Mouse (Mus musculus): ENCODE results near the gene Acot3.
"Not testable (repeated sequence)": the region's sequence is repeated elsewhere in the genome, so short reads cannot be mapped to it uniquely, and the experiment has no call there.

Acot3 gene

GRCm38 (mm10) chr12:84051937-84052474, at the start of gene Acot3:
Gene Acot3 (plus strand): TSS chr12:84052144.
- DNase-seq (ENCODE audit: low spot score in 2 of 2), result no peak

GRCm38 (mm10) chr12:84003866-84004265, 48.1 kb upstream of the Acot3 start:
- no peak for DNase-seq (ENCODE audit: low spot score in 2 of 2)

GRCm38 (mm10) chr12:84008251-84008650, 43.7 kb upstream of the Acot3 start:
- DNase-seq (ENCODE audit: low spot score in 2 of 2), result no peak

- DNase-seq (ENCODE audit: low spot score in 2 of 2), result no peak
These were observed 43.2 kb upstream of the Acot3 start for GRCm38 (mm10) chr12:84008729-84009128.

GRCm38 (mm10) chr12:84009171-84009965, 42.6 kb upstream of the Acot3 start, which contains the start of gene Acot1:
Gene Acot1 (plus strand): TSS chr12:84009490.
- peak; percentile 30 to 55 for DNase-seq (ENCODE audit: low spot score in 2 of 2)

- DNase-seq (ENCODE audit: low spot score in 2 of 2), result no peak
These were observed 41.7 kb upstream of the Acot3 start for GRCm38 (mm10) chr12:84010201-84010600.

GRCm38 (mm10) chr12:84011251-84012040, 40.5 kb upstream of the Acot3 start:
- DNase-seq (ENCODE audit: low spot score in 2 of 2), result peak; percentile 43 to 84

- peak in 1 of 2 experiments; percentile 15 for DNase-seq (ENCODE audit: low spot score in 2 of 2)
These were observed 38.8 kb upstream of the Acot3 start for GRCm38 (mm10) chr12:84013130-84013529.

GRCm38 (mm10) chr12:84013701-84014100, 38.2 kb upstream of the Acot3 start:
- no peak for DNase-seq (ENCODE audit: low spot score in 2 of 2)

GRCm38 (mm10) chr12:84020528-84020927, 31.4 kb upstream of the Acot3 start:
- not testable (repeated sequence) for DNase-seq (ENCODE audit: low spot score in 2 of 2)

- DNase-seq (ENCODE audit: low spot score in 2 of 2), result not testable (repeated sequence)
These were observed 29.7 kb upstream of the Acot3 start for GRCm38 (mm10) chr12:84022266-84022665.

GRCm38 (mm10) chr12:84023052-84023745, 28.7 kb upstream of the Acot3 start:
- DNase-seq (ENCODE audit: low spot score in 2 of 2), result no peak

- DNase-seq (ENCODE audit: low spot score in 2 of 2), result no peak
These were observed 26.1 kb upstream of the Acot3 start for GRCm38 (mm10) chr12:84025888-84026287.

GRCm38 (mm10) chr12:84028328-84028727, 23.6 kb upstream of the Acot3 start:
- not testable (repeated sequence) for DNase-seq (ENCODE audit: low spot score in 2 of 2)

GRCm38 (mm10) chr12:84029043-84029442, 22.9 kb upstream of the Acot3 start:
- DNase-seq (ENCODE audit: low spot score in 2 of 2), result not testable (repeated sequence)

GRCm38 (mm10) chr12:84030659-84031332, 21.1 kb upstream of the Acot3 start:
- DNase-seq (ENCODE audit: low spot score in 2 of 2), result peak; percentile 39 to 72

- DNase-seq (ENCODE audit: low spot score in 2 of 2), result no peak
These were observed 19.1 kb upstream of the Acot3 start for GRCm38 (mm10) chr12:84032854-84033253.

- not testable (repeated sequence) for DNase-seq (ENCODE audit: low spot score in 2 of 2)
These were observed 18.6 kb upstream of the Acot3 start for GRCm38 (mm10) chr12:84033302-84033701.

- DNase-seq (ENCODE audit: low spot score in 2 of 2), result no peak
These were observed 17.8 kb upstream of the Acot3 start for GRCm38 (mm10) chr12:84034108-84034507.

GRCm38 (mm10) chr12:84038241-84038640, 13.7 kb upstream of the Acot3 start, which contains the start of gene Acot4:
Gene Acot4 (plus strand): TSS chr12:84038379.
- peak in 1 of 2 experiments; percentile 6 for DNase-seq (ENCODE audit: low spot score in 2 of 2)

- peak in 1 of 2 experiments; percentile 43 for DNase-seq (ENCODE audit: low spot score in 2 of 2)
These were observed 13.2 kb upstream of the Acot3 start, which contains the start of gene Gm49366 for GRCm38 (mm10) chr12:84038691-84039111. Gene Gm49366 (plus strand): TSS chr12:84038935.
